Mouse (Mus musculus) spleen, adult 2 months (tissue): ENCODE results near the gene 1700019N19Rik. TPM values are rescaled to one million over a fixed set of nuclear protein-coding genes. Genes with fewer than 3 reads are reported as not detected.

ENCODE experiments used
- DNase-seq, 2 experiments: peaks; one replicate each; pipeline versions ENCODE4 v3.0.0 to v3.0.0-alpha.2; 2012 to 2021; ENCODE audit warnings: low spot score in 2 of 2, low read depth in 1 of 2
- H3K27ac ChIP-seq: fragments of 200-500 bp; 2 replicates; pipeline ENCODE4 v1.5.1; 2012; ENCODE audit warnings: low read length, inconsistent platforms; ENCODE audit not compliant: insufficient read depth
- H3K27me3 ChIP-seq: fragments of 200-500 bp; 2 replicates; pipeline ENCODE4 v1.6.1; 2012; ENCODE audit warnings: mild to moderate bottlenecking, moderate library complexity, low read length, inconsistent platforms; ENCODE audit not compliant: control insufficient read depth, insufficient read depth
- H3K36me3 ChIP-seq: fragments of 200-500 bp; 2 replicates; pipeline ENCODE4 v1.6.1; 2012; ENCODE audit warnings: mild to moderate bottlenecking, low read length, inconsistent platforms; ENCODE audit not compliant: control insufficient read depth, insufficient read depth
- H3K4me1 ChIP-seq: fragments of 200-500 bp; 2 replicates; pipeline ENCODE4 v1.6.1; 2011; ENCODE audit warnings: inconsistent platforms; ENCODE audit not compliant: control insufficient read depth, insufficient read depth, insufficient read length
- H3K4me3 ChIP-seq: fragments of 200-500 bp; 2 replicates; pipeline ENCODE4 v1.5.1; 2011; ENCODE audit warnings: mild to moderate bottlenecking, inconsistent platforms; ENCODE audit not compliant: insufficient read depth, insufficient read length; ENCODE audit errors: extremely low read depth
- CTCF ChIP-seq: fragments of 200-500 bp; IDR thresholded peaks from 2 replicates; pipeline ENCODE4 v1.5.1; 2011; ENCODE audit warnings: mild to moderate bottlenecking, inconsistent platforms; ENCODE audit not compliant: insufficient read depth, insufficient read length, insufficient replicate concordance; ENCODE audit errors: extremely low read depth
- POLR2A ChIP-seq: fragments of 200-500 bp; IDR thresholded peaks from 2 replicates; pipeline ENCODE4 v1.6.1; 2011; ENCODE audit warnings: low read depth, low read length, inconsistent platforms
- WGBS: fragments of 180-500 bp; shearing (Covaris S2); methylation state at CpG from one replicate; pipeline ENCODE4 v1.1.7; 2018; 5-methylcytosine and 5-hydroxymethylcytosine counted together
- polyA plus RNA-seq: library from polyadenylated mRNA; depleted of rRNA; stranded (reverse); fragments of >200 nt; gene quantifications from 2 replicates; pipeline ENCODE4 v1.2.3, GENCODE M21; 2012

1700019N19Rik gene
- polyA plus RNA-seq, 1 experiment: not detected

GRCm38 (mm10) chr19:58832988-58833387 is 38.7 kb upstream of the 1700019N19Rik start:
- H3K4me1 ChIP-seq: peaks cover 25% of the 10 kb centered on the region; the same call in 1 of the 2 replicates
- H3K4me3 ChIP-seq: no peak overlapping the region
- 10% methylated on average over 2 of the region's 2 CpGs for WGBS
- H3K27me3 ChIP-seq: no peaks in the 10 kb centered on the region
- H3K36me3 ChIP-seq: no peaks in the 10 kb centered on the region
- H3K27ac ChIP-seq: peak overlapping the region; percentile 56; the same call in 1 of the 2 replicates
- TF ChIP-seq CTCF (no peak), POLR2A (no peak)
- DNase-seq: peak in 1 of 2 experiments; percentile 35

DNA sequence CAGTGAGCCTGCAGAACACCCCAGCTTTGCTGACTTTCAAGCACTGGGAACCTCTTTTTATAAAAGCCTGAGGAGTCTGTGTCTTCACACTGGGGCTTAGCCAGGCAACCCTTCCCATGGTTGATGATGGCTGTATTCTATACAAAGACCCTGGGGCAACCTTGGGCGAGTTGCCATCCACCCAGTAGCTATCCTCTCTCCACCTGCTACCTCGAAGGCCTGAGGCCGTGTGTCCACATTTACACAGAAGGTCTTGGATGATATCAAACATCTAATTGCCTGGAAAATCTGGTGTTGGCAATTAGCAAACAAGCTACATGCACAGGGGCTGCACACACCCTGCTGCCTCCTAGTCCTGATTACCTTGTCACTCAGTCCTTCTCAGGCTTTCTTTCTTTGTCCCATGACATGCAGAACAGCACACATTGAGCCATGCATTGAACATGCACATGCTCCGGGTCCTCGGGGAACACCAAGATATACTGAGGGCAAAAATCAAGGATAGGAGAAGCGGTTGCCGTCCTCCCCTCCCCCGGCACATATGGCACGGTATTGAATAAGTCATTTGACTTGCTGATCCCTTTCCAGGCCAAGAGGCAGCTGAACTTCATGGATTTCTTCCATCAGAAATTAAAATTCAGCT is 37.1 kb upstream of the 1700019N19Rik start:
- H3K27ac ChIP-seq: no peak overlapping the region
- no peaks in the 10 kb centered on the region for H3K36me3 ChIP-seq
- WGBS: 93% methylated on average over 9 of the region's 9 CpGs
- H3K4me3 ChIP-seq: no peak overlapping the region
- TF ChIP-seq CTCF (no peak), POLR2A (no peak)
- DNase-seq: no peak
- peaks cover 22% of the 10 kb centered on the region; the same call in 1 of the 2 replicates for H3K4me1 ChIP-seq
- H3K27me3 ChIP-seq: no peaks in the 10 kb centered on the region

- 91% methylated on average over 7 of the region's 7 CpGs for WGBS
- Histone ChIP-seq H3K36me3 (no peaks in the 10 kb centered on the region), H3K27me3 (no peaks in the 10 kb centered on the region), H3K4me1 (peaks cover 15% of the 10 kb centered on the region; the same call in 1 of the 2 replicates), H3K27ac (no peak overlapping the region), H3K4me3 (no peak overlapping the region)
- DNase-seq: no peak
- TF ChIP-seq POLR2A (no peak), CTCF (no peak)
Measured at GRCm38 (mm10) chr19:58830182-58830581, 35.9 kb upstream of the 1700019N19Rik start.

- Histone ChIP-seq H3K36me3 (no peaks in the 10 kb centered on the region), H3K27me3 (no peaks in the 10 kb centered on the region), H3K4me1 (peaks cover 9% of the 10 kb centered on the region; the same call in 1 of the 2 replicates), H3K4me3 (no peak overlapping the region), H3K27ac (no peak overlapping the region)
- no peak for DNase-seq
- no peak for TF ChIP-seq CTCF
- no peak for TF ChIP-seq POLR2A
- 89% methylated on average over 5 of the region's 5 CpGs for WGBS
Measured at GRCm38 (mm10) chr19:58829575-58829974, 35.3 kb upstream of the 1700019N19Rik start.

GRCm38 (mm10) chr19:58827656-58828055 is 33.4 kb upstream of the 1700019N19Rik start:
- 66% methylated on average over 7 of the region's 7 CpGs for WGBS

DNA sequence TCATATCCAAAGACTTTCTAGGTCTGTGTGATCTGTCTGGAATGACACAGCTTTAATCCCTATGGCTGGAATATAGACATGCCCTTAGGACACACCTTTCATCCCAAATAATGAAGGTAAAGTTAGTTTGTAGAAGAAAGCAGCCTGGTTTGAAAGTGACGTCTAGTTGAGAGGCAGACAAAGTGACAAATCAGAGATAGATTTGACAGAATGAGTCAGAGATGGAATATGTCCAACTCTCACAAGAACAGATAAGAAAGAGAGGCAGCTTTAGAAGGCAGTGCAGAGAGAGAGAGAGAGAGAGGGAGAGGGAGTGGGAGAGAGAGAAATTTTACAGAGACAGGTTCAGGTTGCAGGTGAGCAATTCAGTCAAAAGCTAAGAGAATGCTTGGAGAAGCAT is 30.1 kb upstream of the 1700019N19Rik start:
- H3K4me3 ChIP-seq: no peak overlapping the region
- TF ChIP-seq CTCF (no peak), POLR2A (no peak)
- H3K36me3 ChIP-seq: no peaks in the 10 kb centered on the region
- H3K27ac ChIP-seq: no peak overlapping the region
- peaks cover 7% of the 10 kb centered on the region; the same call in 1 of the 2 replicates for H3K4me1 ChIP-seq
- no peaks in the 10 kb centered on the region for H3K27me3 ChIP-seq
- WGBS: 87% methylated on average over 1 of the region's 1 CpGs
- DNase-seq: no peak

More at GRCm38 (mm10) chr19:58827656-58828055, 33.4 kb upstream of the 1700019N19Rik start:
- TF ChIP-seq POLR2A: no peak
- TF ChIP-seq CTCF: 0 out of 2 replicates have a peak, but pooled peaks have one; percentile 3
- no peaks in the 10 kb centered on the region for H3K36me3 ChIP-seq
- no peaks in the 10 kb centered on the region for H3K27me3 ChIP-seq
- H3K4me3 ChIP-seq: no peak overlapping the region
- H3K4me1 ChIP-seq: peaks cover 1% of the 10 kb centered on the region; the same call in 1 of the 2 replicates
- DNase-seq: no peak
- no peak overlapping the region for H3K27ac ChIP-seq

- TF ChIP-seq POLR2A: no peak
- TF ChIP-seq CTCF: no peak
- 88% methylated on average over 3 of the region's 3 CpGs for WGBS
- DNase-seq: no peak
- Histone ChIP-seq H3K27me3 (no peaks in the 10 kb centered on the region), H3K36me3 (no peaks in the 10 kb centered on the region), H3K27ac (no peak overlapping the region), H3K4me3 (no peak overlapping the region), H3K4me1 (peaks cover 13% of the 10 kb centered on the region; the same call in 1 of the 2 replicates)
Measured at GRCm38 (mm10) chr19:58823301-58823700, 29.0 kb upstream of the 1700019N19Rik start.
